Mouse (Mus musculus) liver, embryonic 15.5 days (tissue): ENCODE results near the gene Scpep1. TPM values are rescaled to one million over a fixed set of nuclear protein-coding genes. Genes with fewer than 3 reads are reported as not detected.

Source experiments
- polyA plus RNA-seq: library from polyadenylated mRNA; unstranded; fragments of >200 nt; fragmentation: Nextera tagmentation; extraction: Ambion mirVana; gene quantifications from 2 replicates; pipeline ENCODE4 v1.2.1, GENCODE M21; 2015

Gene Scpep1
- polyA plus RNA-seq, 1 experiment from 2014 or later = 47.8 TPM

Other genes with a start within 250 kb of the Scpep1 start
- 2.9 and 3.1 TPM in 2 replicates for gene Msi2, start 237.0 kb downstream of the Scpep1 start, polyA plus RNA-seq
- gene Akap1, start 90.9 kb downstream of the Scpep1 start, polyA plus RNA-seq = 8.7 and 9.7 TPM in 2 replicates
- gene Elobl, start 11.5 kb upstream of the Scpep1 start, polyA plus RNA-seq = not detected in 2 replicates
- 3.4 and 4.0 TPM in 2 replicates for gene Coil, start 14.8 kb upstream of the Scpep1 start, polyA plus RNA-seq
- gene Trim25, start 43.9 kb upstream of the Scpep1 start, polyA plus RNA-seq = 19.6 and 20.4 TPM in 2 replicates
- gene Dgke, start 111.4 kb upstream of the Scpep1 start, polyA plus RNA-seq = 0.40 and 0.62 TPM in 2 replicates
- gene Gm525, start 118.4 kb upstream of the Scpep1 start, polyA plus RNA-seq = not detected in 2 replicates